Mouse (Mus musculus) yolk sac, embryonic 10.5 days (tissue): ENCODE measurements around the gene Scn9a.

Source experiments
- DNase-seq: peaks from one replicate; pipeline ENCODE4 v3.0.0-alpha.2; 2017; ENCODE audit warnings: low spot score

The Scn9a gene

DNA sequence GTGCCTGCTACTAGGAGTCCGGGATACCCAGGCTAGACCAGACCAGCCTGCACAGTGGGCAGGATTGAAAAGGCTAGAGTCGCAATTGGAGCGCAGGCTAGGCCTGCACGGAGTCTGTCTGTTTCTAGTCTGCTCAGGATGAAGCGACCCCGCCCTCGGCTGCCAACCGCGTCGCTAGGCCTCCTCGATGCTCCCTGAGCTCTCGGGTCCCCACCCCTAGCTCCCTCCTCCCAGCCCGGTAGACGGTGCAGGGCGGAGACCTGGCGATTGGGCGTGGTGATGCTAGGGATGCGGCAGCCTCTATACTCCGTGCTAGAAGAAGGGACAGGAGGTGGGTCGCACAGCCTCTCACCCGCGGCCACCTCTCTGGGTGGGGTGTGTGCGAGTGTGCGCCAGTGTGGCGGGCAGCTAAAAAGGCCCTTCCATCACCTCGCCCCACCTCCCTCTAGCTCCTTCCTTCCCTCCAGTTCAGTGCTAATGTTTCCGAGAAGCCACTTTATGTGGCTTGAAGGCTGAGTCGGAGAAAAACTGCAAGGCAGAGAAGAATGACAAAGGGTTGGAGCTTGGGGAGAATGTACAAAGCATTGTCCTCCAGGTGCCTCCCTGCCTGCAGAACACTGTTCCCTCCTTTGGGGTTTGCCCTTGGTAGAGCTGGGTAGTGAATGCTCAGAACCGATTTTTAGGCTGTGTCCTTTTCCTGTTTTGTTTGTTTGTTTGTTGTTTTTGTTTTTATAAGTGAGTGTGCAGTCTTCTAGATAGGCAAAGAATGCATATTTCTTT lies at the start of gene Scn9a:
TSS of gene Scn9a (minus strand) at position 383 of the 780 bp plus-strand sequence.
- peak; percentile 4 for DNase-seq

DNA sequence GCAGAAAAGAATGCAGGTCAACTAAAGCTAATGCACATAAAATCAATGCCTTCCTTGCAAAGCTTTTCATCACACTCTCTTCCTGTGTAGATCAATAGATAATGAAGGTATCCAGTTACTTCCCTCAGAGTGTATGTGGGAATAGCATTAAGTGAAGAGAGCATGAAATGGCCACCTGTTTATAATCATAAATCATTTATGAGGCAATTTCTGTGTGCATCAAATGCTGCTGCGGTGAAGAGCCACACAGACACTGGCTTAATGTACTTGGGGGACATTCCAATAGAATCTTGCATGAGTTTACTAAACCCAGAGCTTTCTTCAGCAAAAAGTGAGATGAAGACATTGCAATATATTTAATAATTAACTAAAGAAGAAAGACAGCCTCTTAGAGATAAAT lies 27.2 kb upstream of the Scn9a start:
- DNase-seq: no peak

DNA sequence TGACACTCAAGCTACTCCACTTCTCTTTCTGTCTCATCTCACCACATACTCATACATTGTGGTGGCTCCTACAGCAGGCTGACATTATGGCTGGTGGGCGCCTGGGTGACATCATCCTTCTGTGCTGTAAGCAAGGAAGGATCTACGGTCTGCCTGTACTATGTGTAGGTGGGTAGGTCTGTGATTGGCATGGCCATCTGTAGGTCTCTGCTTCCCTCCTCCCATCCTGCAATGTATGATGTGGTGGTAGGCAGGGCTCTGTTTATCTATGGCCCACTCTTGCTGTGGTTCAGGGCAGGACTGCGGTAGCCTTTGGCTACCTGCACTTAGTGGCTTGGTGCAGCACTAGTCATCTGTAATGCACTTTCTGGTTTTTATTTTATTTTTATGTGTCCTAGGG lies 21.7 kb upstream of the Scn9a start:
- DNase-seq: no peak

DNA sequence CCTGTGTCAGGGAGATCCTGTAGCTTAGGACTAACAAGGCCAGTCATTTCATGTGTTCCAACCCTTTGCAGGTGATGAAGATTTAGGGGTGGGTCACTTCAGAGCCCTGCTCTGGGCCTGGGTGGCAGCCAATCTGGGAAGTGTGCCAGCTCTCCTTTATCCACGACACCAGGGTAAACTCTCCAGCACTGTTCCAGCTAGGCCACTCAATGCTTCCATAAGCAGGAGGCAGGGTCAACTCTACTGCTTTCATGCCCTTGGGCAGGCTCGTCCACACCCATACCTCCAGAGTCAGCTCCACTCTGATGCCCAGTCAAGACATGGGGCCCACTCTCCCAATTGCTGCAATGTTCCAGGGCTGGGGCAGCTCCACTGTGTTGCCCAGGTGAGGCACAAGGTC lies 20.7 kb upstream of the Scn9a start:
- DNase-seq: no peak

DNA sequence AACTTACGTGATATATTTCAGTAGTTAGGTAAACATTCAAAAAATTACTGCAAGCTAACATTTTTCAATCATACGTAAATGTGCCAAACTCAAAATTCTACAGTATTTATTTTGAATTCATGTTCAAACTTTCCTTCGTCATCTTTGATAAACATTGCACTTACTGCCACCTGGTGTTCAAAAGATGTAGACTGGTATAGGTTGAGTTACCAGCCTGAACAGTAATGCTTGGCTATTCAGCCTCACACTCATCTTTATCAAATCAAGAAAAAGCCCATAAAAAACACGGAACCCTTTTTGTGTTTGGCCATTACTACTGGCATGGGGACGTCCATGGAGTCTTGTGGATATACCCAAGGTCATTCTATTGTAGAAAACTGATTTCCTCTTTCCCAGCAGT lies 9.6 kb upstream of the Scn9a start:
- DNase-seq: no peak

DNA sequence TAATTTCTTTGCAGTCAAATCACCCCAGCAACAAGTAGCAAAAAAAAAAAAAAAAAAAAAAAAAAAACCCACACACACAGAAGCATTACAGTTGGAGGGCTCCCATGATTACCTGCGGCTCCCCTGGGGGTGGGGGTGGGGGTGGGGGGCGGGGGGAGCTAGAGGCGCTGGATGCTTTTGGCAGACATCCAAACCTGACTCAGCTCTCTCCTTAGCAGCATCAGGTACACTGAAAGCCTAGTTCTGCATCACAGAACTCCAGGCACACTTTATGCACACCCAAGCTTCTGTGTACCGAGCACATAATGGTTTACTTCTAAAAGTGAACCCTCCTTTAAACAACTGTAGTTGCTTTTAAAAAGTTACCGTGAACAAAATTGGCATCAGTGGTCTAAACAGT lies 2.0 kb downstream of the Scn9a start:
- DNase-seq: no peak

DNA sequence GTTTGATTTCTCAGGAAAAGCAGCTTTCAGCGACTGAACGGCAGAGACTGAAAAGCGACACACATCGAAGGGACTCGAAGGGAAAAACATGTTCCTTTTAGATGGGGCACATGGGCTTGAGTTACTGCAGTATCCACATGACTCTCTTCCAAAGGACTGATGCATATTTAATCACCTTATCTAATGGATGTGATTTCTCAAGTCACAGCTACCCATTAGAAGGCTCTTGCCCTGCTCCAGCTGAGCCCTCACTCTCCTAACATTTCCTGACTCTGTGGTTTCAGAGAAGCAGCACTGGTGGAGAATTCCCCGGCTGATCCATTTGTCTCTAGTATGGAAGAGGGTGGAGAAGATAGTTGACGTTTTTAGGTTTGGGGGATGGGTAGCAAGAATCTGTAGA lies 23.7 kb downstream of the Scn9a start:
- DNase-seq: no peak

DNA sequence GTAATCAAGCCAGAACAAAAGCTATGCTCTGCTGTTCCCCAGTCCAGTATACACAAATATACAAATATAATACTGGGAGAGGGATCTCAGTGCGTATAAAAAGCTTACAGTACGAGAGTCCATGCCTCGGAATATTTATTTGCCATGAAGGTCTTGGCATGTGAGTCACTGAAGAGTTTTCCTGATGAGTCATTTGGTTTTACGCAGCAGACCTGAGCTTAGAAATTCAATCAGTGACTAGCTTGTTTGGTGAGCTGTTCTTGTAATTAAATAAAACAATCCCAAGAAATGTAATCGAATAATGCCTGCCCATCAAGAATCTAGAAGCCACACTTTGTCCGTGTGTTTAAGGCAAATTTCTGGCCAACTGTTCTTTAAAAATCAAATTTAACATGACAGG lies 37.4 kb downstream of the Scn9a start:
- DNase-seq: no peak

DNA sequence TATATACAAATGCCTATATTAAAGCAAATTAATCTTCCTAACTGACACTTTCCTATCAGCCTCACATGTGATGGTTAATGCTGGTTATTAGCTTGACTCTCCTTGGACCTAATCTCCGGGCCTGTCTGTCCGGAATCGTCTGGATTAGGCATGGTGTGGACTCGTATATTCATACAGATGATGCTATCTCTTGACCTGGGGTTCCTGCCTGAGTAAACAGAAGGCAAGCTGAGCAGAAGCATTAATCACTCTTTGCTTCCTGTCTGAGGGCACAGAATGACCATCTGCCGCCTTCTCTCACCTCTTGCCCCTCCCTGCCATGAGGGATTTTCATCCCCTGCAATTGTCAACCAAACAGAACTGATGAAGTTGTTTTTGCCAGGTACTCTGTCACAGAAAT lies 38.6 kb downstream of the Scn9a start:
- no peak for DNase-seq

DNA sequence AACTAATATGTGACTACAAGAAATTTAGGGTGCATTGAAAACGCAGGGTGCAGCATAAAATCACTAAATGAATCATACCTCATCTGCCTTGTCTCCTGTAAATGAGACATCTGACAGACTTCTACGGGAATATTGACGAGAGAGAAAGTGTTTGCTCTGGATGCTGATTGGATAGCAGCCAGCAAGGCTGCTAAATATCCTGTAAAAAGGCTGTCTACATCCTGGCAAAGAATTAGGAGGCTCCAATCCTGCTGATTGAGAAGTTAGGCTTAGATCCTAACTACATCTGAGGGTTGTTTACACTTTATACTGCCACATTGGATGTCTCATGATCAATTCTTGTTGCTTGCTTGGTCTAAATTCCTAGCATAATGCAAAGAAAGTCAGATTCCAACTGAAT lies 44.6 kb downstream of the Scn9a start:
- DNase-seq: no peak

DNA sequence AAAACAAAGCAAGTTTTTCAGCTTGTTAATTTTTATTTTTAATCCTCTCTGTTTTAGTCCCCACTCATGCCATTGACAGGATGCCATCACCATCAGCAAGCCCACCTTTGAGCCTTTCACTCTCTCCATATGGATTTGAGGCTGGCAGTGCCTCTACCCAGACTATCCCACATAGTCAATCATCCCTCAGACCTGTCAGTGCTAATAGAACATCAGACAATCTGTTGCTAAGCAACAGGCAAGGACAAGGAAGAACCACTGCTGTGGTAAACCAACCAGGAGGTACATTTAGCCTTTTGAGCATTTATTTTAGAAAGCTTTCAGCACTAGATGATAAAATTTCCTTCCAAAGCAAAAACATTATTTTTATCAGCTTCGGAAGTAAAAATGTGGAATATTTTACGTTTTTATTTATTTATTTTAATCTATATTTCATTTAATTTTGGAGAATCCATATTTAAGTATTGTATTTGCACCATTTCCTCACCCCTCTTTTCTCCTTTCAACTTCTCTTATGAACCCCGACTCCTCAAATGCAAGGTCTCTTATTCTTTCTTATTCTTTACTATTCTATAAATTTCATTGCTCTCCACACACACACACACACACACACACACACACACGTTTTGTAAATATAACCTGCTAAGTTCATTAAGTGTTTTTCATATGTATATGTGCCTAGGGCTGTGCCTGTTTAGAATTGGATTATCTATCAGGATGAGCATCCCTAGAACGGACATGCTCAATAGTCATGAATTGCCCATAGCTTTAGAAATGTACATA lies 54.5 kb downstream of the Scn9a start:
- no peak for DNase-seq

DNA sequence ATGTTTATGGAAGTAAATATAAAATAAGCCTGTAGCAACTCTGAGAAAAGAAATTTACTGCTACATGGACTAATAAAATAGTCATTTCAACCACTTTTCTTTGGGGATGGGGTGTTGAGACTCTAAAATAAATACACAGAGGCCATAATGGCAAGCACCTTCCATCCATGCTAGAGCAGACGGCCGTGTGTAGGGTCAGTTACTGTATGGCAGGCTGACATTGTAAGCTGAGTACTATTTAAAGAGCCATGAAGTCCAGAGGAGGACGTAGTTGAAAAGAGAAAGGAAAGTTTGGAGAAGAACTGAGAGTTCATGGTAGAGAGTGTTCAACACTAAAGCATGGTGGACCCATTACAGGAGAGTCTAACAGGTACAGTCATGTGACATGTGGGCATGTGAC lies 86.5 kb downstream of the Scn9a start:
- no peak for DNase-seq

DNA sequence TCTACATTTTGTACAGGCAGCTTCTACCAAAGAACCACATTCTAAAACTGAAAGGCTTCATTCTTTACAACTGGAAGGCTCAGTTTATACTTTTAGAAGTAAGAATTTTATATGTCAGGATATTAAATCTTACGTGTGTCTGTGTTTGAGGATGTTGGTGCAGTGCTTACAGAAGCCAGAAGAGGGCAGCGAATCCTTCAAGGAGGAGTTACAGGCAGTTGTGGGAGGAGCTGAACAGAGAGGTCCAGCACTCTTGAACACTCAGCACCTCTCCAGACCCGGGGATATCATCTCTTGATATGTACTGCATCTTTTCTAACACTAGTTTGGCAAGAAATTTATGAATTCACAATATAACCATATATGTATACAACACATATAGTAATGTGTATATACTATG lies 114.8 kb downstream of the Scn9a start:
- DNase-seq: no peak

DNA sequence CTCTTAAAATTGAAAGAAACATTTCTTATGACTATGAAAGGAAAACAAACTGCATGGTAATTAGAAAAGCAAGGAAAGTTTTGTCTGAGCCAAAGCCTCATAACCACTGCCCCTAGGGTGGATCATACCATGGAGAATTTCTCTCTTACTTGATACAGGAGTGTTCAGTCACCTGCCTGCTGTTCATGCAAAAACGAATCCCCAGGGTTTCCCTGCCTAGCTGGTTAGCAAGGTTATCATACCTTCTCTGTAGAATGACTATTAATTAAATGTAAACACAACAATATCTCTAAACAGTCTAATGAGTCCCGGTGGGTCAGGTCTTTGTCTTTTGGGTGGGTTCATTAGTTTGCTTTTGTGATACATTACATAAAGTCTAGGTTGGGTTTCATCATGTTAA lies 123.3 kb downstream of the Scn9a start:
- no peak for DNase-seq

DNA sequence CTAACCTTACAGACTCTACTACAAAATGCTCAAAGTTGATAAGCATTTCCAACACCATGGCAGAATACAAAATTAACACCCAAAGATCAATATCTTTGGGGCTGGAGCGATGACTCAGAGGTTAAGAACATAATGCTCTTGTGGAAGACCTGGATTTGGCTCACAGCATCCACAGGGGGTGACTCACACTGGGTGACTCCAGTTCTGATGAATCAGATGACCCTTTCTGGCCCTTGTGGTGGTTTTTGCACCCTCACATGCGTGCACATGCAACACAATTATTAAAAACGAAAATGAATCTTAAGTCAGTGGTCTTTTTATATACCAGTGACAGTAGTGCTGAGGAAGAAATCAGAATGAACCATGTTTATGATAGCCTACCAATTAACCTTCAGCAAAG lies 126.7 kb downstream of the Scn9a start:
- no peak for DNase-seq

DNA sequence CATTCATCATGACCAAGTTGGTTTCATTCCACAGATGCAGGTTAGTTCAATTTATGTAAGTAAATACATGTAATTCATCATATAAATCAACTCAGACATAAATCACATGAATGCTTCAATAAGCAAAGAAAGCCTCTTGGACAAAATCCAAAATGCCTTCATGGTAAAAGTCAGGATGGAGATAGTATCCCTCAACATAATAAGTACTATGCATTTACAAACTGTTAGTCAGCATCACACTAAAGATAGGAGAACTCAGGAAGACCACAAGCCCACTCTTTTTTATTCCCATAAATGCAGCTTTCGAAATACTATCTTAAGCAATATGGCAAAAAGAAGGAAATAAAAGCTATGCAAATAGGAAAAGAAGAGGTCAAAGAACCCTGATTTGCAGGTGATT lies 127.1 kb downstream of the Scn9a start:
- no peak for DNase-seq

DNA sequence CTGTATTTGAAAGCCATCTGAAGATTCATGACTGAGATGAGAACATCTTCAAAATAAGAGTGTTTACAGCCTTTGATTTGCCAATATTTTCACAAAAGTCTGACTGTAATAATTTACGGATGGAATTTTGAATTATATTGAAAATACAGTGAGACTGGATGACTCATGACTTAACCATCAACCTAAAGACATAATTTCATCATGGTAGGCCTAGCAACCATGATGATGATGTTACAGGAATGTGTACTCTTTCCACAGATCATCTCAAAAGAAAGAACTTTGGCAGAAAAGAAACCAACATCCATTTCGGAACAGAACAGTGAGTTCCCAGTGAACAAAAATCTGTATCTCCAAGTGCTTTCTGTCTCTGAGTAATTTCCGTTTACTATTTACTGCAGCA lies 132.6 kb downstream of the Scn9a start:
- DNase-seq: no peak

DNA sequence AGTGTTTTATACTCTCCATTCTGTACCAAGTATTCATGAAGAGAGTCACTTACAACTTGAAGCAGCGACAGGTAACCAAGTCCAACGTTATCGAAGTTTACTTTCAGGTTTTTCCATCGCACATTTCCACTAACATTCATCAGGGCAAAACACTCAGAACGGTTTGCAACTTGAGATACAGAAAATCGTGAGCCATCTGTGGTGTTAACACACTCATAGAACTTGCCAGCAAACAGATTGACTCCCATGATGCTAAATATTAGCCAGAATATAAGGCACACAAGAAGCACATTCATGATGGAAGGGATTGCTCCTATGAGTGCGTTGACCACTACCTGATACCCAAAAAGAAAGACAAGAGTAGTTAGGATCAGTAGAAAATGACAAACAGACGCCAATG lies 140.2 kb downstream of the Scn9a start:
- DNase-seq: no peak

DNA sequence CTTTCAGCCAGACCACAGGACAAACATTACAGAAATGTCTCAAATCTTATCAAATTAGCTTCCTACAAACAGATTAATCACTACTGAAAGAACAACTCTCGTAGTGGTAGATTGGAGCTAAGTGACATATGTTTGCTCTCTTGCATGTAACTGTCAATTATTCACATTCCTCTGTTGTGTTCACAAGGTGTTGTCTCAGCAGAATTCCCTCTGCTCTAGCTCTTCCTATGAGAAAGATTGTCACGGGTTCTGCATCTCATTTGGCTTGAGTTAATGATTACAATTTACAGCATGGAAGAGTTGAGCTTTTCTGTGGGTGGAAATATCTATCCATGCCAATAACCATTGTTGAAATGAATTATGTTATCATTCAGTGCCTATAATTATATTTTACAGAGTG lies 156.4 kb downstream of the Scn9a start:
- no peak for DNase-seq

DNA sequence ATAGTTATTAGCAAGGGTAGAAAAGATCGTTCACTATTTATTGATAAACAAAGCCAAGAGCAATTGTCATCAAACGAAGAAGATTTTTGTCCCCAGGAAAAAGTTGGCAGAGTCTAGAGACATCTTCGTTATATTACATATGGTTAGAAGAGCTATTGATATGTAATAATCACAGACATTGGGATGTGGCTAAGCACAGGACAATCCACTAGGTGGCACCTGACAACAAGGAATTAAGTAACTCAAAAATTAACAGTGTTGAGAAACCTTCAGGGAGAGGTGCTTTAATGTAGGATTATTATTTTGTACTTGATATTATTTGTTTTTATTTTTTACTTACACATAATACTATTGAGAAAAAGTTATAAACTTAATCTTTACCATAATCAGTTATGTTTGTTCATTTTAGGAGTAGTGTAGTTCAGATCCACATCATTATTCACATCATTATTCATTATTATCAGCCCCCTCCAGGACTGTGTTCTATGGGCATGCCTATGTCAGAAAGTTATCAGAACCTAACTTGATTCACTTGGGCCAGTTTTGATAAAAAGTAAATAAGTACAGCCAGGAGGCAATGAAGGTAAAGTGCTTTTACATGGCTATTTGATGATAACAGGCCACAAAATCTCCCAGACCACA lies 161.5 kb downstream of the Scn9a start:
- no peak for DNase-seq

DNA sequence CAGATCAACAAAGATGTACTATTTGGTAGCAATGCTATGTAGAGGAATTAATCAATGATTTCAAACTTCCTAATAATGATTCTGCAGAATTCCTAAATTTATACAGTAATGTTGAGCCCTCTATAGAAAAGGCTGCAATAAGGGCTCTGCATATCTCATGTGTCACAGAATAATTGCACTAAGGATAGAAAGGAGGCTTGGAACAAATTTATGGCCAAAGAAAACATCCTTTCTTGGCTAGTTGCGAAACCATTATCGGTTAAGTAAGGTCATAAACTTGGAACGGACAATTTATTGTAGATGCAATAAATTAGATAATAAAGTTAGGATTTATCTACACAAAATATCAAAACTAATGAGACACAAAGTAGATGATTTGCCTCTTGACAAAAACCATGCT lies 169.3 kb downstream of the Scn9a start:
- no peak for DNase-seq

DNA sequence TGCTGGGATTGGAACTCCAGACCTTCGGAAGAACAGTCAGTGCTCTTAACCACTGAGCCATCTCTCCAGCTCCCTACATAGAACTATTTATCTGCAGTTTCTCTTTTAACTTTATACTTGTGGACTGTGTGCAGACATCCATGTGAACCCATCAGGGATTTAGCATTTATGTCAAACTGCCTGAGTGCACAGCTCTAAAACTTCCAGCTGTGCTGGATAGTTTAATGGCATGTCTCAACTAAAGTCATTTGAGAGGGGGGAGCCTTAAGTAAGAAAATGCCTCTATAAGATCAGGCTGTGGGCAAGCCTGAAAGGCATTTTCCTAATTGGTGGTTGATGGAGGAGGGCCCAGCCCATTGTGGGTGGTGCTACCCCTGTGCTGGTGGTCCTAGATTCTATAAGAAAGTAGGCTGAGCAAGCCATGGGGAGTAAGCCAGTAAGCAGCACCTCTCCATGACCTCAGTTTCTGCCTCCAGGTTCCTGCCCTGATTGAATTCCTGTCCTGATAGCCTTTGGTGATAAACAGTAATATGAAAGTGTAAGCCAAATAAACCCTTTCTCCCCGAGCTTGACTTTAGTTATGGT lies 169.8 kb downstream of the Scn9a start:
- DNase-seq: no peak

DNA sequence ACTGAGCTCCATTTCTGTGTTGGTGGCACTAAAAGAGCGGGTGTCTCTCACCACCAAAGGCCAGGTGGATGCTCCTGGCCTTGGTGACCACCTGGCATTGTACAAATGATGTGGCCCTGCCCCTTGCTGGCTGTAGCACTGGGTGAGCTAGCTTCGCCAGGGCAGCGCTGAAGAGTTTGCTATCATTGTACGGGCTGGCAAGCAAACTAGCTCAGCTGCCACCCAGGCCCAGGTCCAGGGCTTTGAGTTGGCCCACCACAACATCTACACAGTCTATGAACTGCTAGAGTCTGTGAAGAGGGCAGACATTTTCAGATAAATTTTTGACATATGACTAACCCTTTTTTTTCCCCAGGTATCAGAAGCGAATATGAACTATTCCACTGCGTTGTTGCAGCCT lies 170.8 kb downstream of the Scn9a start:
- DNase-seq: no peak
